Mouse (Mus musculus): Measurements from ENCODE around the gene Exoc3l. TPM values are rescaled to one million over a fixed set of nuclear protein-coding genes. Genes with fewer than 3 reads are reported as not detected.

Exoc3l gene
- polyA plus RNA-seq, 1 experiment, result 1.4 TPM

- no peak for TF ChIP-seq GATA1 (IDR thresholded peaks at IDR 0.05; ENCODE audit: low read length)
Observed at GRCm38 (mm10) chr8:105265128-105265527, 30.8 kb downstream of the Exoc3l start.

GRCm38 (mm10) chr8:105264024-105264982 is 31.6 kb downstream of the Exoc3l start, which contains the start of the genes Tradd and Fbxl8:
TSS of gene Tradd (minus strand) at chr8:105264609.
TSS of gene Fbxl8 (plus strand) at chr8:105264648.
- no peak for TF ChIP-seq GATA1 (IDR thresholded peaks at IDR 0.05; ENCODE audit: low read length)

- TF ChIP-seq GATA1 (IDR thresholded peaks at IDR 0.05; ENCODE audit: low read length), result no peak
Observed at GRCm38 (mm10) chr8:105263244-105263912, 32.5 kb downstream of the Exoc3l start.

GRCm38 (mm10) chr8:105261326-105261980 is 34.4 kb downstream of the Exoc3l start:
- TF ChIP-seq GATA1 (IDR thresholded peaks at IDR 0.05; ENCODE audit: low read length), result no peak

- no peak for TF ChIP-seq GATA1 (IDR thresholded peaks at IDR 0.05; ENCODE audit: low read length)
Observed at GRCm38 (mm10) chr8:105260371-105261099, 35.4 kb downstream of the Exoc3l start.

GRCm38 (mm10) chr8:105259721-105260320 is 36.1 kb downstream of the Exoc3l start:
- TF ChIP-seq GATA1 (IDR thresholded peaks at IDR 0.05; ENCODE audit: low read length), result no peak

GRCm38 (mm10) chr8:105258911-105259720 is 36.8 kb downstream of the Exoc3l start:
- no peak for TF ChIP-seq GATA1 (IDR thresholded peaks at IDR 0.05; ENCODE audit: low read length)

- TF ChIP-seq GATA1 (IDR thresholded peaks at IDR 0.05; ENCODE audit: low read length), result no peak
Observed at GRCm38 (mm10) chr8:105257318-105258114, 38.4 kb downstream of the Exoc3l start.

- TF ChIP-seq GATA1 (IDR thresholded peaks at IDR 0.05; ENCODE audit: low read length), result no peak
Observed at GRCm38 (mm10) chr8:105254966-105255350, 40.9 kb downstream of the Exoc3l start, which contains the start of gene B3gnt9. TSS of gene B3gnt9 (minus strand) at chr8:105255153.

GRCm38 (mm10) chr8:105254152-105254965 is 41.5 kb downstream of the Exoc3l start:
- no peak for TF ChIP-seq GATA1 (IDR thresholded peaks at IDR 0.05; ENCODE audit: low read length)

- TF ChIP-seq GATA1 (IDR thresholded peaks at IDR 0.05; ENCODE audit: low read length), result no peak
Observed at GRCm38 (mm10) chr8:105253766-105254151, 42.1 kb downstream of the Exoc3l start.
